Mouse (Mus musculus): Measurements from ENCODE around the gene Dglucy.

The Dglucy gene

GRCm38 (mm10) chr12:100928286-100928685, 149.4 kb downstream of the Dglucy start:
- DNase-seq (ENCODE audit: low spot score), result no peak

GRCm38 (mm10) chr12:100931653-100932052, 152.8 kb downstream of the Dglucy start:
- DNase-seq (ENCODE audit: low spot score), result no peak

- DNase-seq (ENCODE audit: low spot score), result no peak
Measured at GRCm38 (mm10) chr12:100934796-100935195, 155.9 kb downstream of the Dglucy start.

GRCm38 (mm10) chr12:100936116-100936515, 157.3 kb downstream of the Dglucy start:
- peak; percentile 68 for DNase-seq (ENCODE audit: low spot score)

GRCm38 (mm10) chr12:100936737-100937136, 157.9 kb downstream of the Dglucy start:
- no peak for DNase-seq (ENCODE audit: low spot score)

- DNase-seq (ENCODE audit: low spot score), result peak; percentile 31
Measured at GRCm38 (mm10) chr12:100937441-100938360, 158.8 kb downstream of the Dglucy start.

- DNase-seq (ENCODE audit: low spot score), result no peak
Measured at GRCm38 (mm10) chr12:100941361-100941760, 162.5 kb downstream of the Dglucy start.

- no peak for DNase-seq (ENCODE audit: low spot score)
Measured at GRCm38 (mm10) chr12:100943146-100943545, 164.3 kb downstream of the Dglucy start.

- no peak for DNase-seq (ENCODE audit: low spot score)
Measured at GRCm38 (mm10) chr12:100944921-100945336, 166.1 kb downstream of the Dglucy start.

- DNase-seq (ENCODE audit: low spot score), result no peak
Measured at GRCm38 (mm10) chr12:100945501-100945900, 166.6 kb downstream of the Dglucy start.

GRCm38 (mm10) chr12:100945948-100946347, 167.1 kb downstream of the Dglucy start:
- no peak for DNase-seq (ENCODE audit: low spot score)
